Mouse (Mus musculus) bone marrow macrophage, adult 2 months (primary cell): Measurements from ENCODE around the gene Tsc22d3.

Experiments used
- CTCF ChIP-seq: IDR thresholded peaks from 2 replicates; pipeline ENCODE4 v1.5.1; 2012; ENCODE audit warnings: low read depth, mild to moderate bottlenecking, low read length, moderate library complexity
- POLR2A ChIP-seq: IDR thresholded peaks from 2 replicates; pipeline ENCODE4 v1.6.1; 2012; ENCODE audit warnings: mild to moderate bottlenecking, low read depth, low read length, borderline replicate concordance

- TF ChIP-seq POLR2A, result no peak
- no peak for TF ChIP-seq CTCF
Observed at GRCm38 (mm10) chrX:140540500-140541114, 59.9 kb downstream of the Tsc22d3 start.
